Mouse (Mus musculus) midbrain, embryonic 14.5 days (tissue): Measurements from ENCODE around the gene Rmnd1. TPM values are rescaled to one million over a fixed set of nuclear protein-coding genes. Genes with fewer than 3 reads are reported as not detected.

Experiments used
- ATAC-seq: fragments of 200-750 bp; cut with Nextera tagmentation; 2 replicates; pipeline ENCODE4 v1.8.0; 2017; ENCODE audit warnings: moderate number of reproducible peaks, moderate library complexity; ENCODE audit not compliant: low FRiP score, low TSS enrichment
- DNase-seq: peaks from one replicate; pipeline ENCODE4 v3.0.0-alpha.2; 2015
- H3K27ac ChIP-seq: fragments of 300-500 bp; sonication (generic); replicated peaks from 2 replicates; pipeline ENCODE4 v1.5.1; 2014; ENCODE audit warnings: mild to moderate bottlenecking, low read depth, low read length, moderate library complexity
- H3K27me3 ChIP-seq: fragments of 300-500 bp; sonication (generic); 2 replicates; pipeline ENCODE4 v1.6.1; 2014; ENCODE audit warnings: low read length, control low read depth, mixed read lengths; ENCODE audit not compliant: control insufficient read depth, insufficient read depth
- H3K36me3 ChIP-seq: fragments of 300-500 bp; sonication (generic); 2 replicates; pipeline ENCODE4 v1.6.1; 2014; ENCODE audit warnings: low read length, control low read depth; ENCODE audit not compliant: control insufficient read depth, insufficient read depth
- H3K4me1 ChIP-seq: fragments of 300-500 bp; sonication (generic); 2 replicates; pipeline ENCODE4 v1.6.1; 2014; ENCODE audit warnings: mild to moderate bottlenecking, antibody characterized with exemption, low read length, control low read depth; ENCODE audit not compliant: control insufficient read depth, insufficient read depth
- H3K4me2 ChIP-seq: fragments of 300-500 bp; sonication (generic); 2 replicates; pipeline ENCODE4 v1.6.1; 2014; ENCODE audit warnings: mild to moderate bottlenecking, low read length, moderate library complexity
- H3K4me3 ChIP-seq: fragments of 300-500 bp; sonication (generic); replicated peaks from 2 replicates; pipeline ENCODE4 v1.5.1; 2014; ENCODE audit warnings: low read depth, low read length
- H3K9ac ChIP-seq: fragments of 300-500 bp; sonication (generic); replicated peaks from 2 replicates; pipeline ENCODE4 v1.6.1; 2014; ENCODE audit warnings: mild to moderate bottlenecking, low read length, moderate library complexity
- H3K9me3 ChIP-seq: fragments of 300-500 bp; sonication (generic); 2 replicates; pipeline ENCODE4 v1.6.1; 2016; ENCODE audit warnings: low read length, control low read depth, mixed read lengths; ENCODE audit not compliant: control insufficient read depth
- WGBS: fragments of 180-500 bp; shearing (Covaris S2); extraction: QIAGEN DNeasy Blood & Tissue Kit; methylation state at CpG from one replicate; pipeline ENCODE4 v1.1.7; 2014; 5-methylcytosine and 5-hydroxymethylcytosine counted together
- polyA plus RNA-seq: library from polyadenylated mRNA; unstranded; fragments of >200 nt; fragmentation: Nextera tagmentation; extraction: Ambion mirVana; gene quantifications from 2 replicates; pipeline ENCODE4 v1.2.1, GENCODE M21; 2014

The Rmnd1 gene
- polyA plus RNA-seq, 1 experiment from 2014 or later: 44.5 TPM

- DNase-seq (no peak), ATAC-seq (no peak)
- Histone ChIP-seq H3K9ac (peak overlapping the region; percentile 99), H3K9me3 (no peaks in the 10 kb centered on the region), H3K4me3 (peak overlapping the region; percentile 97), H3K36me3 (0 out of 2 replicates have a peak, but pooled peaks cover 5% of the 10 kb centered on the region), H3K4me1 (peaks cover 40% of the 10 kb centered on the region), H3K27ac (no peak overlapping the region), H3K27me3 (no peaks in the 10 kb centered on the region), H3K4me2 (peak overlapping the region; percentile 90)
- WGBS: 28% methylated on average over 10 of the region's 10 CpGs
These were observed 43.2 kb downstream of the Rmnd1 start for GRCm38 (mm10) chr10:4389036-4389435.

- no peaks in the 10 kb centered on the region for H3K27me3 ChIP-seq
- ATAC-seq (no peak), DNase-seq (peak; percentile 40)
- WGBS: under 1% methylated on average over 19 of the region's 19 CpGs
- peak overlapping the region; percentile 97 for H3K4me3 ChIP-seq
- peaks cover 40% of the 10 kb centered on the region for H3K4me1 ChIP-seq
- peak overlapping the region; percentile 100 for H3K27ac ChIP-seq
- H3K4me2 ChIP-seq: peak overlapping the region; percentile 90
- peak overlapping the region; percentile 99 for H3K9ac ChIP-seq
- no peaks in the 10 kb centered on the region for H3K9me3 ChIP-seq
- 0 out of 2 replicates have a peak, but pooled peaks cover 5% of the 10 kb centered on the region for H3K36me3 ChIP-seq
These were observed 43.8 kb downstream of the Rmnd1 start for GRCm38 (mm10) chr10:4388384-4388745.

GRCm38 (mm10) chr10:4387701-4388383 is 44.3 kb downstream of the Rmnd1 start, which contains the start of gene Zbtb2:
Gene Zbtb2 (minus strand): TSS chr10:4388108.
- peak within 1 kb of the TSS; percentile 97 for H3K4me3 ChIP-seq
- DNase-seq: peak; percentile 84
- H3K9ac ChIP-seq: peak within 1 kb of the TSS; percentile 99
- H3K9me3 ChIP-seq: no peaks in the 10 kb centered on the region
- peak within 1 kb of the TSS; percentile 90 for H3K4me2 ChIP-seq
- H3K27ac ChIP-seq: peak within 1 kb of the TSS; percentile 100
- H3K4me1 ChIP-seq: peaks cover 38% of the 10 kb centered on the region
- no peaks in the 10 kb centered on the region for H3K36me3 ChIP-seq
- ATAC-seq: peak; percentile 9
- H3K27me3 ChIP-seq: no peaks in the 10 kb centered on the region
- under 1% methylated on average over 76 of the region's 87 CpGs for WGBS

GRCm38 (mm10) chr10:4386609-4387591 is 45.3 kb downstream of the Rmnd1 start:
- Histone ChIP-seq H3K9ac (peak overlapping the region; percentile 99), H3K27me3 (no peaks in the 10 kb centered on the region), H3K9me3 (no peaks in the 10 kb centered on the region), H3K4me3 (peak overlapping the region; percentile 97), H3K27ac (peak overlapping the region; percentile 100), H3K4me2 (peak overlapping the region; percentile 90), H3K36me3 (no peaks in the 10 kb centered on the region), H3K4me1 (peaks cover 36% of the 10 kb centered on the region)
- ATAC-seq (peak; percentile 92), DNase-seq (peak; percentile 98)
- WGBS: under 1% methylated on average over 76 of the region's 133 CpGs

GRCm38 (mm10) chr10:4384244-4384643 is 47.9 kb downstream of the Rmnd1 start:
- no peak overlapping the region for H3K4me2 ChIP-seq
- no peak overlapping the region for H3K9ac ChIP-seq
- 97% methylated on average over 7 of the region's 7 CpGs for WGBS
- H3K27ac ChIP-seq: no peak overlapping the region
- no peak overlapping the region for H3K4me3 ChIP-seq
- H3K9me3 ChIP-seq: no peaks in the 10 kb centered on the region
- no peaks in the 10 kb centered on the region for H3K27me3 ChIP-seq
- ATAC-seq: no peak
- DNase-seq: no peak
- H3K4me1 ChIP-seq: peaks cover 10% of the 10 kb centered on the region
- H3K36me3 ChIP-seq: no peaks in the 10 kb centered on the region

GRCm38 (mm10) chr10:4380748-4381147 is 51.4 kb downstream of the Rmnd1 start:
- 94% methylated on average over 5 of the region's 5 CpGs for WGBS
- Histone ChIP-seq H3K4me2 (no peak overlapping the region), H3K27me3 (no peaks in the 10 kb centered on the region), H3K36me3 (no peaks in the 10 kb centered on the region), H3K9ac (no peak overlapping the region), H3K4me1 (0 out of 2 replicates have a peak, but pooled peaks cover 2% of the 10 kb centered on the region), H3K27ac (no peak overlapping the region), H3K4me3 (no peak overlapping the region), H3K9me3 (no peaks in the 10 kb centered on the region)
- DNase-seq: no peak
- ATAC-seq: no peak

GRCm38 (mm10) chr10:4376931-4377330 is 55.3 kb downstream of the Rmnd1 start:
- Histone ChIP-seq H3K4me1 (no peaks in the 10 kb centered on the region), H3K27ac (no peak overlapping the region), H3K27me3 (no peaks in the 10 kb centered on the region), H3K4me3 (no peak overlapping the region), H3K9me3 (no peaks in the 10 kb centered on the region), H3K4me2 (no peak overlapping the region), H3K9ac (no peak overlapping the region), H3K36me3 (peaks cover 9% of the 10 kb centered on the region; the same call in 1 of the 2 replicates)
- ATAC-seq (no peak), DNase-seq (no peak)
- 94% methylated on average over 7 of the region's 7 CpGs for WGBS

- Histone ChIP-seq H3K27me3 (no peaks in the 10 kb centered on the region), H3K4me2 (no peak overlapping the region), H3K4me1 (no peaks in the 10 kb centered on the region), H3K9me3 (no peaks in the 10 kb centered on the region), H3K9ac (no peak overlapping the region), H3K4me3 (no peak overlapping the region), H3K36me3 (peaks cover 9% of the 10 kb centered on the region; the same call in 1 of the 2 replicates), H3K27ac (no peak overlapping the region)
- no peak for ATAC-seq
- no peak for DNase-seq
- 84% methylated on average over 7 of the region's 7 CpGs for WGBS
These were observed 55.7 kb downstream of the Rmnd1 start for GRCm38 (mm10) chr10:4376461-4376860.
